Mouse (Mus musculus): Measurements from ENCODE around the gene Rbm3.
A peak's percentile ranks its signal among the peaks of the same experiment; 100 is the strongest.

DNA sequence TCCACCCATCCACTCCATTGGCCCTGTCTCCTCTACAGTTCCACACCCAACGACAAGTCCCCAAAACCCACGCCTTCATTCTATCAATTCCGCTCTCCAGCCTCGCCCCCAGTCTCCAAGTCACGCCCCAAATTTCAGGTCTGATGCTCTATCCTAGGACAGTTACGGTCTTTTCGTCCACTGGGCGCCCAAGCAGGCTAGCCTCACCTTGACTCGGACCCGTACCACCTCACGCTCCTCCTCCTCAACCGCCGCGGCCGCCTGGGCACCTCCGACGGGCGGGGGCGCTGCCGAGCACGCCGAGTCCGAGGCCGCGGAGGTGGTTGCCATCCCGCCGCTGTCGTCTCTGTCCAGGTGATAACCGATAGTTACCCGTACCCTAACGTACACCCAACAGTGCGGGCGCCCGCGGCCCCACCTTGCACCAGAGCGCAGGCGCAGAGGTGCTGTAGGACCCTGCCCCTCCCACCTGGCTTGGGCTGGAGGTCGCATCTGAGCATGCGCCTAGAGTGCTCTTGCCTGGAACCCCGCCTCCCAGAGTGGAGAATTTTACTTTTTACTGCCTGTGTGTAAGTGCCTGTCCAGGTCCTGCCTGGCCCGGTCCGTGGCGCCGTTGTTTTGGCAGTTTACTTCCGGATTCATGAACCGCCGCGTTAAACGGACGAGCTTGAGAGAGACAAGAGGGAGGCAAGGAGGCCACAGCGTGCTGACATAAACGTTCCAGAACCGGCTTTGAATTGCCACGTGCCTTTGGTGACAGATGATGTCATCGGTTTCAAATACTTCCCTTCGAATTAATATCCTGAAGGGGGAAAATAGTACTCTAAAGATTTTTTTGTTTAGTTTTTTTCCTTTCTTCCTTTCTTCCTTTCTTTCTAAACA lies 30.1 kb upstream of the Rbm3 start, which contains the start of gene Tbc1d25:
- no peak for TF ChIP-seq CTCF (IDR thresholded peaks at IDR 0.05; ENCODE audit: borderline replicate concordance, insufficient read depth, low read length)
- TF ChIP-seq POLR2A (IDR thresholded peaks at IDR 0.05; ENCODE audit: low read depth, low read length), result peak; percentile 73

Data from embryonic fibroblast, embryonic 13.5 days (primary cell).